Mouse (Mus musculus) MN1 (cell line): ENCODE results near the gene Gsta1.
"Not testable (repeated sequence)": the region's sequence is repeated elsewhere in the genome, so short reads cannot be mapped to it uniquely, and the experiment has no call there.

Experiments
- DNase-seq: peaks from one replicate; pipeline ENCODE4 v3.0.0-alpha.2; 2016; ENCODE audit warnings: low spot score

Gsta1 gene

DNA sequence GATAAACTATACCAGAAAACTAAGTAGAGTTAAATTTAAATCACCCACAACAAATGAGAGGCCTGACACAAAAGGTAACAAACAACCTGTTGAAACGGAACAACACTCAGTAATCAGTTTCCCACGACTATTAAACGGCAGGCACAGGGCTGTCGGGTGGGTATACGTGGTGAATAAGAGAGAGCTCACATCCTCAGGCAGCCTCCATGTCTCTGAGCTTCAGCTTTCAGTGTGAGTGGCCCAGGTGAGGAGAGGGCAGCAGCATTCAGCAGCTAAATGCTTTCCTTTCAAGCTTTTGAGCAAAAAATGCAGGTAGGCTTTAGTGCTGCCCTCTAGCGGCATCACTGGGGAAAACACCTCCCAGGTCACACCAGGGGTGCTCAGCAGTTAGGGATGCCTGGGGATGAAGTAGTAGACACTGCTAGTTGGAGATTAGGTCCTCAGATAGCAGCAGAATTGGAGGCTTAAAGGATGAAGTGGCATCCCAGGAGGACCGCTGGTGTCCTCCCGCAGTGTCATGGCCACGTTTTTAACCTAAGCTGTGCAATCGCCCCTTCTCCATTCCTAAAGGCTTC, 2.8 kb downstream of the Gsta1 start:
- DNase-seq = not testable (repeated sequence)

DNA sequence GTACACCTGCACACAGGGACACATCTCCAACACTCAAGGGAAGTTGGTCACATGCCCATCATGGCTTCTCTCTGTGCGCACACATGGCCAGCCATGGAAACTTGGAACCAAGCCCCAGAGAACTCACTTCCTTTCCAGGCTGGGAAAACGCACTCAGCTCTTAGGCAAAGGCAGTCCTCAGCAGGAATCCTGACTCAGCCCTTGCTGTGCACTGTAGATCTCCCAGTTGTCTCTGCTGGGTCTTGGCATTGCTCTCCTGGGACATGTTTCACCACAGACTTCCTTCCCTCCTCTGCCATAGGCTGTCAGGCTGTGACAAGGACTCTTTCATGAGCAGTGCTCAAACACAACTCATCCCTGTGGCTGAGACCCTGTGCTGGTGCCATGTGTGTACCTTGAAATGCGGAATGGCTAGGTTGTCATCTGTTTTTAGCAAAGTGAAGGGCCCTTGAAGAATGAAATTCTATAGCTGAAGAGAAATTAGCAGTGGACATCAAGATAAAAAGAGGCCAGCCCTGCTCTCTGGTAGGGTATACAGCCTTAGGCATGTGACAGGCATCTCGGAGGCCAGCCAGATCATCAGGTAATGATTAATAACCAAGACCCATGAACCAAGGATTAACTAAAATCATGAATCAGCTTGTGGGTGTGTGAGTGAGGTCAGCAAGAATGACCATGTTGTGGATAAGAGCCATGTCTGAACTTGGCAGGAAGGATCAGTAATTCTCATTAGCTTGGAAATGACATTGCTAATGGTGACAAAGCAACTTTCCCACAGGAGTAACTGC, 25.4 kb downstream of the Gsta1 start:
- not testable (repeated sequence) for DNase-seq

DNA sequence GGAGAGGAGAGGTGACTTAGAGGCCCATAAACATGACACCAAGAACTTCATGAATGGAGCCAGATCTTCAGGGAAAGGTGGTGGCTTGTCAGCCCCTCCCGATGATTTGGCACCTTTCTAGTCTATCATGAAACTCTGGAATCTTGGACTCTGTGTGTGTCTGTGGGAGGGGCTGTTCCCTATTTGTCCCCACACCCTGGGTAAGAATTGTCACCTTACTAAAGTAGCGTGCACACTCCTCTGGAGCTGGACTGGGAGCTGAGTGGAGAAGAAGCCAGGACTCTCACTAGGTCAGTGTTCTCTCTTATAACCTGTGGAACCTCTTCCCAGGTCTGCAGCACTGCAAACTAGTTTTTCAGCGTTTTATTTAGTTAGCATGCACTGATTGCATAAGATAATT, 26.5 kb downstream of the Gsta1 start, which contains the start of gene Gm3776:
Gene Gm3776, plus strand, starts transcription at position 216 of the 400 bp plus-strand sequence.
- not testable (repeated sequence) for DNase-seq

DNA sequence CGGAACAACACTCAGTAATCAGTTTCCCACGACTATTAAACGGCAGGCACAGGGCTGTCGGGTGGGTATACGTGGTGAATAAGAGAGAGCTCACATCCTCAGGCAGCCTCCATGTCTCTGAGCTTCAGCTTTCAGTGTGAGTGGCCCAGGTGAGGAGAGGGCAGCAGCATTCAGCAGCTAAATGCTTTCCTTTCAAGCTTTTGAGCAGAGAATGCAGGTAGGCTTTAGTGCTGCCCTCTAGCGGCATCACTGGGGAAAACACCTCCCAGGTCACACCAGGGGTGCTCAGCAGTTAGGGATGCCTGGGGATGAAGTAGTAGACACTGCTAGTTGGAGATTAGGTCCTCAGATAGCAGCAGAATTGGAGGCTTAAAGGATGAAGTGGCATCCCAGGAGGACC, 29.2 kb downstream of the Gsta1 start:
- DNase-seq = not testable (repeated sequence)

DNA sequence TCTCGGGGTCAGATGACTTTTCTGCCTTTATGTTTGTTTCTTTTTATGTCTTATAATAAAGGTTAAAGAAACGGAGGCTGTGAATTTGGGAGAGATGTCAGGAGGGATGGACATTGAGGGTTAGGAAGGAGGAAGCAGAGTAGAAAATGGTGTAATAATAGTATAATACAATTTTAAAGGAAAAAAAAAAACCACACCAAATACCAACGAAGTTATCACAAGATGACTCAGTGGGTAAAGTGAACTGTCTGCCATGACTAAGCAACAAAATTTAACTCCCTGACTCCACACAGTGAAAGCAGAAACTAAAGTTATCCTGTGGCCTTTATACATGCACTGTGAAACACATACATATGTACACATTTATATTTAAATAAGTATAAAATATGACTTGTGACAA, 40.5 kb downstream of the Gsta1 start:
- not testable (repeated sequence) for DNase-seq

DNA sequence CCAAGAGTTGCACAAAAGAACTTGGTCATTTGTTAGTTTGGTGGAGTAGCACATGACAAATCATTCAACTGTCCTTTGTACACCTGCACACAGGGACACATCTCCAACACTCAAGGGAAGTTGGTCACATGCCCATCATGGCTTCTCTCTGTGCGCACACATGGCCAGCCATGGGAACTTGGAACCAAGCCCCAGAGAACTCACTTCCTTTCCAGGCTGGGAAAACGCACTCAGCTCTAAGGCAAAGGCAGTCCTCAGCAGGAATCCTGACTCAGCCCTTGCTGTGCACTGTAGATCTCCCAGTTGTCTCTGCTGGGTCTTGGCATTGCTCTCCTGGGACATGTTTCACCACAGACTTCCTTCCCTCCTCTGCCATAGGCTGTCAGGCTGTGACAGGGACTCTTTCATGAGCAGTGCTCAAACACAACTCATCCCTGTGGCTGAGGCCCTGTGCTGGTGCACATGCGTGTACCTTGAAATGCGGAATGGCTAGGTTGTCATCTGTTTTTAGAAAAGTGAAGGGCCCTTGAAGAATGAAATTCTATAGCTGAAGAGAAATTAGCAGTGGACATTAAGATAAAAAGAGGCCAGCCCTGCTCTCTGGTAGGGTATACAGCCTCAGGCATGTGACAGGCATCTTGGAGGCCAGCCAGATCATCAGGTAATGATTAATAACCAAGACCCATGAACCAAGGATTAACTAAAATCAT, 51.7 kb downstream of the Gsta1 start:
- DNase-seq = peak; percentile 5

DNA sequence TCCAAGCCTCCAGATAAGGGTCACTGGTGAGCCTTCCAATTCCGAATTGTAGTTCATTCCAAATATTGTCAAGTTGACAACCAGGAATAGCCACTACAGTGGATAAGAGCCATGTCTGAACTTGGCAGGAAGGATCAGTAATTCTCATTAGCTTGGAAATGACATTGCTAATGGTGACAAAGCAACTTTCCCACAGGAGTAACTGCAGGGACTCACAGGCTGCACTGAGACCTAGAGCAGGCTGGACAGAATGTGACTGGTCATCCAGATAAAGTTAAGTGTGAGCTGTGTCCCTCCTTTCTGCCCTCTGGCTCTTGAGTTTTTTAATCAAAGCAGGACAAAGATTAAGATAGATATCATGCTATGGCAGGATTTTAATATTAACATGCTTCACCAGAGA, 58.6 kb downstream of the Gsta1 start:
- DNase-seq = not testable (repeated sequence)

DNA sequence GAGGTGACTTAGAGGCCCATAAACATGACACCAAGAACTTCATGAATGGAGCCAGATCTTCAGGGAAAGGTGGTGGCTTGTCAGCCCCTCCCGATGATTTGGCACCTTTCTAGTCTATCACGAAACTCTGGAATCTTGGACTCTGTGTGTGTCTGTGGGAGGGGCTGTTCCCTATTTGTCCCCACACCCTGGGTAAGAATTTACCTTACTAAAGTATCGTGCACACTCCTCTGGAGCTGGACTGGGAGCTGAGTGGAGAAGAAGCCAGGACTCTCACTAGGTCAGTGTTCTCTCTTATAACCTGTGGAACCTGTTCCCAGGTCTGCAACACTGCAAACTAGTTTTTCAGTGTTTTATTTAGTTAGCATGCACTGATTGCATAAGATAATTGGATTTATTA, 59.3 kb downstream of the Gsta1 start, which contains the start of gene Gm10639:
Gene Gm10639, plus strand, starts transcription at position 201 of the 400 bp plus-strand sequence.
- not testable (repeated sequence) for DNase-seq
